Mouse (Mus musculus): ENCODE data around the gene Cd200. TPM values are rescaled to one million over a fixed set of nuclear protein-coding genes. Genes with fewer than 3 reads are reported as not detected.
"Not testable (repeated sequence)": the region's sequence is repeated elsewhere in the genome, so short reads cannot be mapped to it uniquely, and the experiment has no call there.

Cd200 gene
- polyA plus RNA-seq, 1 experiment from 2014 or later: 46.2 TPM

DNA sequence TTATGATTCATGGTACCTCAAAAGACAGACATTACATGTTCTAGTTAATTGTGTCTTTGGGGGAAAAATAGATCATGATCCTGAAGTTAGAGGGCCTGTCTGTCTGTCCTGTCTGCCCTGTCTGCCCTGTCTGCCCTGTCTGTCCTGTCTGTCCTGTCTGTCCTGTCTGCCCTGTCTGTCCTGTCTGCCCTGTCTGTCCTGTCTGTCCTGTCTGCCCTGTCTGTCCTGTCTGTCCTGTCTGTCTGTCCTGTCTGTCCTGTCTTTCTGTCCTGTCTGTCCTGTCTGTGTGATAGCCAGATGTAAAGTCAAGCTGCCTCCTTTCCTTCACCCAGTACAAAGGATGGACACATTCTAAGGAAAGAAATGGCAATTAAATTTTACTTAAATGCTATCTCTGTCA, 56.0 kb downstream of the Cd200 start:
- no peak overlapping the region for H3K4me3 ChIP-seq
- H3K27ac ChIP-seq: no peak overlapping the region
- no peaks in the 10 kb centered on the region for H3K36me3 ChIP-seq
- no peak overlapping the region for H3K4me2 ChIP-seq
- ATAC-seq (ENCODE audit: insufficient number of reproducible peaks, insufficient read depth, low FRiP score, low TSS enrichment, low read depth): peak; percentile 88
- H3K9ac ChIP-seq: no peak overlapping the region
- H3K27me3 ChIP-seq: no peaks in the 10 kb centered on the region
- no peaks in the 10 kb centered on the region for H3K4me1 ChIP-seq
- no peaks in the 10 kb centered on the region for H3K9me3 ChIP-seq

GRCm38 (mm10) chr16:45350767-45351166, 58.1 kb downstream of the Cd200 start:
- 67% methylated on average over 4 of the region's 4 CpGs for WGBS
- no peaks in the 10 kb centered on the region for H3K36me3 ChIP-seq

DNA sequence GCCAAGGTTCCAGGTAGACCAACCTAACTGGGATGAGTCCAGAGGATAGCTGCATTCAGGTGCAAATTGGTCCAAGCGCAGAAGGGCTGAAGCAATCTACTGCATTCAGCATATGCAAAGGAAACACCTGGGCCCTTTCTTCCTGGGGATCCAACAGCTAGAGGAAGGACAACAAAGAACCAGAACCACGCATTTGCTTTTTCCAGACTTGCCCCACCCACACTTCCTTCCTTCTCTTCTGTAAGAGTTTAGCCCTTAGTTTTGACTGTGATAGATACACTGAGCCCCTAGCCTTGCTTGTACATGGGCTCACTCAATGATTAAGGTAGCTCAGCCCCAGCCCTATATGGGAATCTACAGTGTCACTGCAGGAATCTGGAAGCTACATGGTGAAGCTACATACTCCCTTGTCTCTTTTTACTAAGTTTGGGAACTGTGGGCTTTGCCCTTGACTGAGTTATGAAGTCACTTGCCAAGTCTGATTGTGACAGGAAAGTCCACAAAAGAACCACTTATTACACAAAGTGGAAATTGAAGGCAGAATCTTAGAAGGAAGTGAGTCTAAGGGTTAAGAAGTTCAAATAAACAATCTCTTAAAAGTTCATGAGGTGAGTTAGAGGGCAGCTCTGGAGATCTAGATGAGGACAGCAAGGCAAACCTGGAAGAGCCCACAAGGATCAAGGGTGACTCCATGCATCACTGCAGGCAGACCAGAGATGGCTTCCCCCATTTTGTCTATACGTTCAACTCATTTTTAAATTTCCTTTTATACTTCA, 59.1 kb downstream of the Cd200 start:
- H3K27ac ChIP-seq: no peak overlapping the region
- H3K36me3 ChIP-seq: no peaks in the 10 kb centered on the region
- H3K4me1 ChIP-seq: no peaks in the 10 kb centered on the region
- no peak overlapping the region for H3K4me2 ChIP-seq
- 77% methylated on average over 3 of the region's 3 CpGs for WGBS
- no peak for ATAC-seq (ENCODE audit: insufficient number of reproducible peaks, insufficient read depth, low FRiP score, low TSS enrichment, low read depth)
- H3K27me3 ChIP-seq: no peaks in the 10 kb centered on the region
- no peak overlapping the region for H3K9ac ChIP-seq
- H3K4me3 ChIP-seq: no peak overlapping the region
- no peaks in the 10 kb centered on the region for H3K9me3 ChIP-seq

More at GRCm38 (mm10) chr16:45350767-45351166, 58.1 kb downstream of the Cd200 start:
- Histone ChIP-seq H3K27ac (no peak overlapping the region), H3K4me1 (no peaks in the 10 kb centered on the region), H3K4me3 (no peak overlapping the region), H3K4me2 (no peak overlapping the region), H3K9ac (no peak overlapping the region), H3K27me3 (no peaks in the 10 kb centered on the region), H3K9me3 (no peaks in the 10 kb centered on the region)
- ATAC-seq (ENCODE audit: insufficient number of reproducible peaks, insufficient read depth, low FRiP score, low TSS enrichment, low read depth): no peak

- not testable (repeated sequence) for H3K4me2 ChIP-seq; H3K27me3 ChIP-seq; ATAC-seq (ENCODE audit: insufficient number of reproducible peaks, insufficient read depth, low FRiP score, low TSS enrichment, low read depth); H3K27ac ChIP-seq; H3K36me3 ChIP-seq; H3K9ac ChIP-seq; H3K4me1 ChIP-seq; H3K4me3 ChIP-seq; H3K9me3 ChIP-seq
- WGBS: 86% methylated on average over 9 of the region's 9 CpGs
Observed at GRCm38 (mm10) chr16:45348238-45348637, 60.6 kb downstream of the Cd200 start.

DNA sequence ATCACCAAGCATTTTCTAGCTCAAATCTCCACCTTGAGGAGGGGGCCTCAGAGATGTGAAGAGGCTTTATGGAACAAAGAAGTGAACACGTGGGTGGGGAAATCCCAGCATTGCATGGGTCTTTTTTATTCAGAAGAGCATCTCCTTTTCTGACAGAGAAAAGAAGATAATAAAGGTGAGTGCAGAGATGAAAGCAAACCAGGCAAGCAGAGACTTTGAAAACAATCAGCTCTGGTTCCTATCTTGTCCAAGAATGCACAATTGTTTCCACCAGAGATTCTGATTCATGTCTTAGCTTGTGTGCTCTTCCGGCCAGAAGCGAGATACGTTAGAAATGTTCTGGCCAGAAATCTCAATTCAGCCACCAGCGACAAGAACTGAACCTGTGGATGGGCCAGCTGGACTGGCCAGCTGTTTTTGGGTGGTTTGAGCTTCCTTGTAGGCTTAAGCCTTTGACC, 61.9 kb downstream of the Cd200 start:
- Histone ChIP-seq H3K4me2 (no peak overlapping the region), H3K4me3 (no peak overlapping the region), H3K27me3 (no peaks in the 10 kb centered on the region), H3K9me3 (no peaks in the 10 kb centered on the region), H3K36me3 (no peaks in the 10 kb centered on the region), H3K27ac (no peak overlapping the region), H3K4me1 (no peaks in the 10 kb centered on the region), H3K9ac (no peak overlapping the region)
- 83% methylated on average over 5 of the region's 5 CpGs for WGBS
- ATAC-seq (ENCODE audit: insufficient number of reproducible peaks, insufficient read depth, low FRiP score, low TSS enrichment, low read depth): no peak

GRCm38 (mm10) chr16:45346367-45346766, 62.5 kb downstream of the Cd200 start:
- H3K4me2 ChIP-seq: no peak overlapping the region
- H3K9ac ChIP-seq: no peak overlapping the region
- H3K27me3 ChIP-seq: no peaks in the 10 kb centered on the region
- no peaks in the 10 kb centered on the region for H3K36me3 ChIP-seq
- H3K4me3 ChIP-seq: no peak overlapping the region
- ATAC-seq (ENCODE audit: insufficient number of reproducible peaks, insufficient read depth, low FRiP score, low TSS enrichment, low read depth): no peak
- H3K4me1 ChIP-seq: no peaks in the 10 kb centered on the region
- WGBS: 85% methylated on average over 2 of the region's 2 CpGs
- H3K27ac ChIP-seq: no peak overlapping the region
- H3K9me3 ChIP-seq: no peaks in the 10 kb centered on the region

- WGBS: 78% methylated on average over 2 of the region's 2 CpGs
- Histone ChIP-seq H3K4me3 (no peak overlapping the region), H3K27me3 (no peaks in the 10 kb centered on the region), H3K9ac (no peak overlapping the region), H3K36me3 (no peaks in the 10 kb centered on the region), H3K9me3 (no peaks in the 10 kb centered on the region), H3K4me1 (no peaks in the 10 kb centered on the region), H3K4me2 (no peak overlapping the region), H3K27ac (no peak overlapping the region)
- ATAC-seq (ENCODE audit: insufficient number of reproducible peaks, insufficient read depth, low FRiP score, low TSS enrichment, low read depth): no peak
Observed at GRCm38 (mm10) chr16:45344879-45345278, 64.0 kb downstream of the Cd200 start.

- 0 out of 2 replicates have a peak, but pooled peaks have one; percentile 44 for ATAC-seq (ENCODE audit: insufficient number of reproducible peaks, insufficient read depth, low FRiP score, low TSS enrichment, low read depth)
- Histone ChIP-seq H3K4me3 (no peak overlapping the region), H3K4me2 (no peak overlapping the region), H3K27me3 (no peaks in the 10 kb centered on the region), H3K4me1 (peaks cover 4% of the 10 kb centered on the region; the same call in 1 of the 2 replicates), H3K9ac (no peak overlapping the region), H3K27ac (no peak overlapping the region), H3K9me3 (no peaks in the 10 kb centered on the region), H3K36me3 (no peaks in the 10 kb centered on the region)
- 10% methylated on average over 1 of the region's 1 CpGs for WGBS
Observed at GRCm38 (mm10) chr16:45336478-45336877, 72.4 kb downstream of the Cd200 start.

DNA sequence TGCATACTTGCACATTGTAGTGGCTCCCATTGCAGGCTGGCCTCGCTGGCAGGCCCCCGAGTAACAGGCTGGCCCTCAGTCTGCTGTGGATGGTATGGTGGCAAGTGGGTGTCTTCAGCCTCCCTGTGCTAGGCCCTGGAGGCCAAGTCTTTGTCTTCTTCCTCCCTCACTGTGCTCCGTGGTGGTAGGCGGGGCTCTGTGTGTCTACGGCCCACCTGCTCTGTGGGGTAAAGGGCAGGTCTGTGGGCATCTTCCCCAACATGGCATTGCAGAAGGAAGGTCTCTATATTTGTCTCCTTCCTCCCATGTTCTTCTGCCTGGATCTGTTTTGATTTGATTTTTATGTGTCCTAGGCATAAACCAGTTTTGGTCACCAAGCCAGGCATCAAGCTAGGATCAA, 74.0 kb downstream of the Cd200 start:
- Histone ChIP-seq H3K27me3 (no peaks in the 10 kb centered on the region), H3K4me3 (no peak overlapping the region), H3K36me3 (no peaks in the 10 kb centered on the region), H3K4me2 (no peak overlapping the region), H3K27ac (no peak overlapping the region), H3K4me1 (peaks cover 4% of the 10 kb centered on the region; the same call in 1 of the 2 replicates), H3K9me3 (no peaks in the 10 kb centered on the region), H3K9ac (no peak overlapping the region)
- no peak for ATAC-seq (ENCODE audit: insufficient number of reproducible peaks, insufficient read depth, low FRiP score, low TSS enrichment, low read depth)
- WGBS: 86% methylated on average over 5 of the region's 5 CpGs

- Histone ChIP-seq H3K4me3 (no peak overlapping the region), H3K4me2 (no peak overlapping the region), H3K9ac (no peak overlapping the region), H3K36me3 (no peaks in the 10 kb centered on the region), H3K27me3 (no peaks in the 10 kb centered on the region), H3K4me1 (peaks cover 4% of the 10 kb centered on the region; the same call in 1 of the 2 replicates), H3K9me3 (no peaks in the 10 kb centered on the region), H3K27ac (no peak overlapping the region)
- 84% methylated on average over 2 of the region's 2 CpGs for WGBS
- ATAC-seq (ENCODE audit: insufficient number of reproducible peaks, insufficient read depth, low FRiP score, low TSS enrichment, low read depth): no peak
Observed at GRCm38 (mm10) chr16:45334376-45334765, 74.5 kb downstream of the Cd200 start.

DNA sequence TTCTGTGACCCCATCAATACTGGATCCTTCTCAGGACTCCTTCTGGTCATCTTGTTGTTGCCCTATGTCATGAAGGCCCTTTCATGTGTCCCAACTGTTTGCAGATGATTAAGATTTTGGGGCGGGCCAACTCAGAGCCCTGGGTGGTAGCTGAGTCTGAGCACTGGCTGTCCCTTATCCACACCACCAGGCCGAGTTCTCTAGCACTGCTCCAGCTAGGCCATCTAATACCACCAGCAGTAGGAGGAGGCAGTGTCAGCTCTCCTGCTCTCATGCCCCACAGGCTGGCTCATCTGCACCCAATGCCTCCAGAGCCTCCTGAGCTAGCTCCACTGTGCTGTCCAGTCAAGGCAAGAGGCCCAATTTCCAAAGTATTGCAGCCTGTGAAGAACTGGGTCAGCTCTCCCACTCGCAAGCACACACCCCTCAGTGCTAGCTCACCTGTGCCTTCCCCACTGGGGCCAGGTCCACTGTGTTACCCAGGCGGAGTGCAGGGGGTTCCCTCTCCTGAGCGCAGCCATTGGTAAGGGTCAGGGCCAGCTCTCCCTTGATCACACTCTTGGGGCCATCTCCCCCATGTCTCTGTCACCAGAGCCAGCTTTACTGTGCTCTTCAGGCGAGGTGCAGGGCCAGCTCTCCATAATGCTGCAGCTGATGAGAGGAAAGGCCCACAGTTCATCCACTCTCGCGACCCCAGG, 75.0 kb downstream of the Cd200 start:
- Histone ChIP-seq H3K4me1 (peaks cover 4% of the 10 kb centered on the region; the same call in 1 of the 2 replicates), H3K36me3 (no peaks in the 10 kb centered on the region), H3K9me3 (no peaks in the 10 kb centered on the region), H3K9ac (no peak overlapping the region), H3K27ac (no peak overlapping the region), H3K27me3 (no peaks in the 10 kb centered on the region), H3K4me2 (no peak overlapping the region), H3K4me3 (no peak overlapping the region)
- 83% methylated on average over 8 of the region's 8 CpGs for WGBS
- 0 out of 2 replicates have a peak, but pooled peaks have one; percentile 7 for ATAC-seq (ENCODE audit: insufficient number of reproducible peaks, insufficient read depth, low FRiP score, low TSS enrichment, low read depth)

DNA sequence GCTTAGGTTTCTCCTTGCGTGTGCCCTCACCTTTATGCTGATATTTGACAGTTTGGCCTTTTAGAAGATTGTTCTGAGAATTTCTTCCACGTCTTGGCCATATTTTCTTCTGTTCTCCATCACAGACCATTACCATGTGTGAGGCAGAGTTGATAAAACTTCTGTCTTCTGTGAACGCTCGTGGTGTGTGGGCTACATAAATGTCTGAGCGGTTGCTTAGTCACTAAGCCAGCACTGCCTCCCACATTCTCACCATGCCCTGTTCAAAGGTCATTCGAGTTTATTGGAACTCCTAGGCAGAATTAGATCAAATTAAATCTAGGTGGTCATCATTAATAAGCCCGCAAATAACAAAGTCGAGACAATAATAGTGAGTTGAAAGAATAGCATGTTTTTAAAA, 76.3 kb downstream of the Cd200 start:
- H3K9ac ChIP-seq: no peak overlapping the region
- WGBS: 86% methylated on average over 8 of the region's 8 CpGs
- ATAC-seq (ENCODE audit: insufficient number of reproducible peaks, insufficient read depth, low FRiP score, low TSS enrichment, low read depth): no peak
- no peaks in the 10 kb centered on the region for H3K9me3 ChIP-seq
- no peaks in the 10 kb centered on the region for H3K27me3 ChIP-seq
- no peaks in the 10 kb centered on the region for H3K36me3 ChIP-seq
- no peak overlapping the region for H3K27ac ChIP-seq
- H3K4me3 ChIP-seq: no peak overlapping the region
- peaks cover 4% of the 10 kb centered on the region; the same call in 1 of the 2 replicates for H3K4me1 ChIP-seq
- H3K4me2 ChIP-seq: no peak overlapping the region
